Mouse (Mus musculus): ENCODE results near the gene Nfix. TPM values are rescaled to one million over a fixed set of nuclear protein-coding genes. Genes with fewer than 3 reads are reported as not detected.

Gene Nfix
- polyA plus RNA-seq, 1 experiment from 2014 or later = 2.2 TPM

DNA sequence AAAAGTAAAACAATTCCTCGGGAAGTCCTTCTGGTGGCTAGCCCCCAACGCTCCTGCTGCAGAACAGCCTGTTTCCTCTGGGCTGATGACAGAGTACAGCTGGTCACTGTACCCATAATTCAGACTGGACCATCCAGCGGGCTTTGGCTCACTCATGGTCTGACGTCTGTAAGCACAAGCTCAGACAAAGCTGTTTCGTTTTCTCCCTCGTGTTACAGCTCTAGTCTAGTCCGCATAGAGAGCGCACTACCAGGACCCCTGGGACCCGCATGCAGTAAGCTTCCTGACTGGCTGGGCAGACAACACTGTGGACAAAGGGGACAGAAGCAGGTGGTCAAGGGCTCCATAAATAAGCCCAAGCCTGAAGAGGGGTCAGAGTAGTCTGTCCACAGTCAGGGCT is 33.7 kb downstream of the Nfix start:
- H3K27ac ChIP-seq (ENCODE audit: low read depth, low read length) = no peak overlapping the region
- no peak overlapping the region for H3K9ac ChIP-seq (ENCODE audit: low read length)
- no peak overlapping the region for H3K4me2 ChIP-seq
- peaks cover 12% of the 10 kb centered on the region for H3K4me1 ChIP-seq (ENCODE audit: control insufficient read depth, insufficient read depth, low read length)
- no peak overlapping the region for H3K4me3 ChIP-seq (ENCODE audit: low read depth, low read length)
- DNase-seq (ENCODE audit: low spot score, missing footprints) = no peak
- H3K27me3 ChIP-seq (ENCODE audit: control insufficient read depth, insufficient read depth, low read length) = peaks cover 89% of the 10 kb centered on the region
- no peak for ATAC-seq (ENCODE audit: low FRiP score)
- H3K9me3 ChIP-seq (ENCODE audit: control insufficient read depth, low read length) = no peaks in the 10 kb centered on the region
- H3K36me3 ChIP-seq (ENCODE audit: control insufficient read depth, insufficient read depth, low read length) = no peaks in the 10 kb centered on the region
- WGBS = 54% methylated on average over 9 of the region's 9 CpGs

DNA sequence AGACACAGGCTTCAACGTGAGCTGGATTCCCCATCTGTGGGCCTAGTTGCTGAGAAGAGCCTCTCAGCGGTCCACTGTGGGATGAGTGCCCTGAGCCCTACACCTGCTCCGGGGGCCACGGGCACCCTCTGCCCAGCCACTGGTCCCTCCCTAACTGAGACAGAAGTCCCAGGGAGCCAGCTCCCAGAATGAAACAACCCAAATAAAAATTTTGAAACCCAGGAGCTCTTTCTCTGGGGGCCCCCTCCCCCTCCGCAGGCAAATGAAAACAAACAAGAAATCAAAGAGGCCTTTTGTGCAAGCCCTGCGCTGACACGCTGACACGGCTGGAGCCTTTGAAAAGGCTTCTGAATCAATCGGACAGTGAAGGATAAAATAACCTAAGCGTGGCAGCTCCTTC is 34.5 kb downstream of the Nfix start:
- H3K9me3 ChIP-seq (ENCODE audit: control insufficient read depth, low read length) = no peaks in the 10 kb centered on the region
- H3K4me3 ChIP-seq (ENCODE audit: low read depth, low read length) = no peak overlapping the region
- no peak overlapping the region for H3K4me2 ChIP-seq
- H3K27ac ChIP-seq (ENCODE audit: low read depth, low read length) = no peak overlapping the region
- WGBS = 10% methylated on average over 10 of the region's 10 CpGs
- ATAC-seq (ENCODE audit: low FRiP score) (no peak), DNase-seq (ENCODE audit: low spot score, missing footprints) (no peak)
- H3K4me1 ChIP-seq (ENCODE audit: control insufficient read depth, insufficient read depth, low read length) = peaks cover 12% of the 10 kb centered on the region
- no peak overlapping the region for H3K9ac ChIP-seq (ENCODE audit: low read length)
- H3K36me3 ChIP-seq (ENCODE audit: control insufficient read depth, insufficient read depth, low read length) = no peaks in the 10 kb centered on the region
- peaks cover 87% of the 10 kb centered on the region for H3K27me3 ChIP-seq (ENCODE audit: control insufficient read depth, insufficient read depth, low read length)

DNA sequence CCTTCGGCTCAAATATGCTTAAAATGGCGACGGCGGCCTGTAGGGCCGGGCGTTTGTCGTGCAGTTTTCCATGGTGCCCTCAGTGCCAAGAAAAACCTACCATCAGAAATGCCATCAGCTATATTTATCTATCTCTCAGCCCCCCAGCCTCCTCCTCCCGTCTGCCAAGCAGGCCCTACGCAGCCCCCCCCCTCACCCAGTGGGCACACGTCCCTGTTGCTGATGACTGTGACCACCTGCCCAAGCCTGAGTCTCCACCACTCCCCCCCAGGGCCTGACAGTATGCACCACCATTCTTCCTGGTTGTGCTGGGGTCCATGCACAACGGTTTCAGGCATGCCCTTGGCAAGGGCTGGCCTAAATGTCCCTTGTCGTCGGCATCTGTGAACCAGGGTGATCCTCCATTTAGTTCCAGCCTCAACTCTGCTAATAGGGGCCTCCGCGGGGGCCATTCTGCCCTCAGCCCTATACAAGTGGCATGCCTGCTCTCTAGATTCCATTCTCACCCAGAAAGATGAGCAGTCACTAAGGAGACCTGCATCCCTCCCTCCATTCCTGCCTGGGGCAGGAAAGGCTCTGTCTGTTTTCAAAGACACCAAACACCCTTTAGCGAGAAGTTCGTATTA is 35.2 kb downstream of the Nfix start:
- no peak overlapping the region for H3K4me2 ChIP-seq
- WGBS = 70% methylated on average over 17 of the region's 17 CpGs
- ATAC-seq (ENCODE audit: low FRiP score) = no peak
- no peak for DNase-seq (ENCODE audit: low spot score, missing footprints)
- H3K9ac ChIP-seq (ENCODE audit: low read length) = no peak overlapping the region
- peaks cover 12% of the 10 kb centered on the region for H3K4me1 ChIP-seq (ENCODE audit: control insufficient read depth, insufficient read depth, low read length)
- H3K9me3 ChIP-seq (ENCODE audit: control insufficient read depth, low read length) = no peaks in the 10 kb centered on the region
- no peak overlapping the region for H3K4me3 ChIP-seq (ENCODE audit: low read depth, low read length)
- H3K36me3 ChIP-seq (ENCODE audit: control insufficient read depth, insufficient read depth, low read length) = no peaks in the 10 kb centered on the region
- H3K27ac ChIP-seq (ENCODE audit: low read depth, low read length) = no peak overlapping the region
- H3K27me3 ChIP-seq (ENCODE audit: control insufficient read depth, insufficient read depth, low read length) = peaks cover 84% of the 10 kb centered on the region

DNA sequence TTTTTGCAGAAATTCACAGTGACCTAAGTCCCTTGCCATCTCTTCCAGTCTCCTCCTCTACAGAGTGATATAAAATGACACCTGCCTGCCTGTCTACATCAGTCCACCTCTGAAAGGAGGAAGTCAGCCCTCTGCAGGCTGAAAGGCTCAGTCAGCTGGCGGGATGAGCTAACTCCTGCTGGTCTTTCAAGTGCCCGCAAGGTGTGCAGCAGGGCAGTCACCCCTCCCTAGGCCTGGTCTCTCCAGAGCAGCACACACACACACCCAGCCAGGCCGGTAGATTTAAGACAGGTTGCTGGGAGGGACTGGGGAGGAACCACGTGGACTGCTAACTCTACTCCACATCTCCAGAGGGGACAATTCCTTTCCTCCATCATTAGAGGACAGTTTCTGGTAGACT is 36.0 kb downstream of the Nfix start:
- no peaks in the 10 kb centered on the region for H3K9me3 ChIP-seq (ENCODE audit: control insufficient read depth, low read length)
- H3K9ac ChIP-seq (ENCODE audit: low read length) = no peak overlapping the region
- H3K27ac ChIP-seq (ENCODE audit: low read depth, low read length) = no peak overlapping the region
- DNase-seq (ENCODE audit: low spot score, missing footprints) (no peak), ATAC-seq (ENCODE audit: low FRiP score) (no peak)
- peaks cover 12% of the 10 kb centered on the region for H3K4me1 ChIP-seq (ENCODE audit: control insufficient read depth, insufficient read depth, low read length)
- peaks cover 83% of the 10 kb centered on the region for H3K27me3 ChIP-seq (ENCODE audit: control insufficient read depth, insufficient read depth, low read length)
- no peak overlapping the region for H3K4me3 ChIP-seq (ENCODE audit: low read depth, low read length)
- no peak overlapping the region for H3K4me2 ChIP-seq
- WGBS = 65% methylated on average over 4 of the region's 4 CpGs
- H3K36me3 ChIP-seq (ENCODE audit: control insufficient read depth, insufficient read depth, low read length) = no peaks in the 10 kb centered on the region

DNA sequence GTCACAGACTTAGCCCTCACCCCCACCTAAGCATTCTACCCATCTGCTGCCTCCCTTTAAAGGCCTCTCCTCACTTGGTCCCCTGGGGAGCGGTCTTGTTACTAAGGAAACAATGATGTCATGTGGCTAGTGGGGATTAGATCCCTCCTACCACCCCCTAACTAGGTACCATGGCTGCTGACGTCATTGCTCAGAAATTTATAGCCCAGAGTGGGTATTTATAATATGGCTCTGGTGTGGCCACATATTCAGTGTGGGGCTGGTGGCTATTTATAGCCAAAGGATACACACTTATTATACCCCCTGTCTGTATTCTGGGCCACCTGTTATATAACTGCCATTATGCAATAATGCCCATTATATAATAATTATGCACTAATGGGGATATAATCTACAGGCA is 39.2 kb downstream of the Nfix start:
- no peaks in the 10 kb centered on the region for H3K36me3 ChIP-seq (ENCODE audit: control insufficient read depth, insufficient read depth, low read length)
- no peaks in the 10 kb centered on the region for H3K9me3 ChIP-seq (ENCODE audit: control insufficient read depth, low read length)
- DNase-seq (ENCODE audit: low spot score, missing footprints) = no peak
- no peak overlapping the region for H3K9ac ChIP-seq (ENCODE audit: low read length)
- 37% methylated on average over 2 of the region's 2 CpGs for WGBS
- H3K4me3 ChIP-seq (ENCODE audit: low read depth, low read length) = no peak overlapping the region
- no peak overlapping the region for H3K4me2 ChIP-seq
- H3K4me1 ChIP-seq (ENCODE audit: control insufficient read depth, insufficient read depth, low read length) = peaks cover 9% of the 10 kb centered on the region
- ATAC-seq (ENCODE audit: low FRiP score) = no peak
- H3K27ac ChIP-seq (ENCODE audit: low read depth, low read length) = no peak overlapping the region
- H3K27me3 ChIP-seq (ENCODE audit: control insufficient read depth, insufficient read depth, low read length) = peaks cover 81% of the 10 kb centered on the region

DNA sequence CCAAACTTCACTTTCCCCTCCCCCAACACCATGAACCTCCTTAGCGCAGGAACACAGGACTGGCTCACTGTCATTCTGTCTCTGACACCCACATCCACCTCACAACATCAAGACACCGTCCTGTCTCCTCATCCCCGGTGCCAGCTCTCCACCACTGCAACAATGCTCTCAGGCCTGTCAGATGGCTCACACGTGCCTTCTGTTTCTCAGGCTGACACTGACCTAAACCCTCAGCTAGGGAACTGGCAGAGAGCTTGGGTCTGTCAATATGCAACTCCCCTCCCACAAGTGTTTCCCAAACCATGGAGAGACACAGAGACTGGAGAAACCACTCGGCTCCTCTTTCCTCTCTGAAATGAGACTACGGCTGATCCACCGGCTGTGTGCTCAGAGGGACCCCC is 39.7 kb downstream of the Nfix start:
- Histone ChIP-seq H3K4me1 (ENCODE audit: control insufficient read depth, insufficient read depth, low read length) (peaks cover 4% of the 10 kb centered on the region), H3K27ac (ENCODE audit: low read depth, low read length) (no peak overlapping the region), H3K9me3 (ENCODE audit: control insufficient read depth, low read length) (no peaks in the 10 kb centered on the region), H3K9ac (ENCODE audit: low read length) (no peak overlapping the region), H3K36me3 (ENCODE audit: control insufficient read depth, insufficient read depth, low read length) (no peaks in the 10 kb centered on the region), H3K4me3 (ENCODE audit: low read depth, low read length) (no peak overlapping the region), H3K27me3 (ENCODE audit: control insufficient read depth, insufficient read depth, low read length) (peaks cover 81% of the 10 kb centered on the region), H3K4me2 (no peak overlapping the region)
- 47% methylated on average over 7 of the region's 7 CpGs for WGBS
- no peak for ATAC-seq (ENCODE audit: low FRiP score)
- no peak for DNase-seq (ENCODE audit: low spot score, missing footprints)

DNA sequence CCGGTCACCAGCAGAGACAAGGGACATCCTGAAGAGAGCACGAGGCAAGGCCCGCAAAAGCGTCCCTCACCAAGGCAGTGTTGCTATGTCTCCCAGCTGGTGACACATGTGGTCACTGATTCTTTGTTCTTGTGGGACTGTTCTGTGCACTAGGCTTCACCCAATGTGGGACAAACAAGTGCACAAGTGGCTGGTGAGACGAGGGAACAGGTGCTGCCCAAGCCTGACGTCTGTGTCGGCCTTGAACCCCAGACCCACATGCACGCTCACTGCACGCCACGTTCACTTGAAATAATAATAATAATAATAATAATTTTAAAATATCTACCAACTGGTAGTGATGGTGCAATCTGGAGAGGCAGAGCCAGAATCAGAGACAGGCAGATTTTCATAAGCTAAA is 40.4 kb downstream of the Nfix start:
- no peak overlapping the region for H3K4me2 ChIP-seq
- no peak for ATAC-seq (ENCODE audit: low FRiP score)
- no peak overlapping the region for H3K4me3 ChIP-seq (ENCODE audit: low read depth, low read length)
- no peak for DNase-seq (ENCODE audit: low spot score, missing footprints)
- H3K9ac ChIP-seq (ENCODE audit: low read length) = no peak overlapping the region
- no peak overlapping the region for H3K27ac ChIP-seq (ENCODE audit: low read depth, low read length)
- H3K9me3 ChIP-seq (ENCODE audit: control insufficient read depth, low read length) = no peaks in the 10 kb centered on the region
- H3K27me3 ChIP-seq (ENCODE audit: control insufficient read depth, insufficient read depth, low read length) = peaks cover 78% of the 10 kb centered on the region
- H3K4me1 ChIP-seq (ENCODE audit: control insufficient read depth, insufficient read depth, low read length) = no peaks in the 10 kb centered on the region
- no peaks in the 10 kb centered on the region for H3K36me3 ChIP-seq (ENCODE audit: control insufficient read depth, insufficient read depth, low read length)
- 88% methylated on average over 10 of the region's 10 CpGs for WGBS

DNA sequence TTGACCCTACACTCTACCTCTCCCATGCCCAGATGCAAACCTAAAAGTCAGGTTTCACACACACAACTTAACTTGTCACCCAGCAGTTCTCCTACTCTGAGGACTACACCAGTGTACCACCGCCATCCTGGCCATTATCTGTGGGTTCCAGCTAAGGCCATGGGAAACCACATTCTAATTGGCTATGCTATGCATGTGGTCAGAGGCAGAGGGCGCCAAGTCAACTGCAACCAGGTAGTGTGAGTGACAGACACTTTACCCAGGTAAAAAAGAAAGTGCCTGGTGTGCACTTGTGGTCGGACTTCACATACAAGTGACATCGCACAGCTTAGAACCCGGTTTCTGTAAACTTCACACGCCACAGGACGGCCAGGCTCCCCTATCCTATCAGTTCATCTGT is 41.0 kb downstream of the Nfix start:
- no peak overlapping the region for H3K9ac ChIP-seq (ENCODE audit: low read length)
- ATAC-seq (ENCODE audit: low FRiP score) (no peak), DNase-seq (ENCODE audit: low spot score, missing footprints) (no peak)
- WGBS = 61% methylated on average over 7 of the region's 7 CpGs
- H3K36me3 ChIP-seq (ENCODE audit: control insufficient read depth, insufficient read depth, low read length) = no peaks in the 10 kb centered on the region
- no peaks in the 10 kb centered on the region for H3K9me3 ChIP-seq (ENCODE audit: control insufficient read depth, low read length)
- peaks cover 78% of the 10 kb centered on the region for H3K27me3 ChIP-seq (ENCODE audit: control insufficient read depth, insufficient read depth, low read length)
- no peak overlapping the region for H3K27ac ChIP-seq (ENCODE audit: low read depth, low read length)
- no peaks in the 10 kb centered on the region for H3K4me1 ChIP-seq (ENCODE audit: control insufficient read depth, insufficient read depth, low read length)
- no peak overlapping the region for H3K4me2 ChIP-seq
- H3K4me3 ChIP-seq (ENCODE audit: low read depth, low read length) = no peak overlapping the region

DNA sequence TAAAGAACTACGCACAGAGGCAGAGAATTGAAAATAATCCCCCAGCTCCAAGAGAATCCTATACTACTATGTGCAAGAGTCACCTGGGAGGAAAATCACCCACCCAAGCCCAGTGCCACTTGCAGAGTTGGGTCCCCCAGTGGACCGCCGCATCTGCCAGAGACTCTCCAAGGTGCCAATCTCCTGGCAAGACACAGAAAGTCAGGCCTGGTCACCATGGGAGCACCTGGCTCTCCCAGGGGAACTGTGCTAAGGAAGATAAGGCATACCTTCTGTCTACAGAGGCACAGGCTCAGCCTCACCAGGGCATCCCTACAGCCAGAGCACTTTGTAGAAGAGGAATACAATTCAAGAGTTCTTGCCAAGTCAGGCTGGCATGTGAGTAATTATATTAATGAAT is 41.8 kb downstream of the Nfix start:
- no peak for ATAC-seq (ENCODE audit: low FRiP score)
- 90% methylated on average over 3 of the region's 3 CpGs for WGBS
- no peak for DNase-seq (ENCODE audit: low spot score, missing footprints)

More for the DNA sequence above, 41.8 kb downstream of the Nfix start:
- Histone ChIP-seq H3K4me3 (ENCODE audit: low read depth, low read length) (no peak overlapping the region), H3K4me1 (ENCODE audit: control insufficient read depth, insufficient read depth, low read length) (no peaks in the 10 kb centered on the region), H3K27me3 (ENCODE audit: control insufficient read depth, insufficient read depth, low read length) (peaks cover 78% of the 10 kb centered on the region), H3K9ac (ENCODE audit: low read length) (no peak overlapping the region), H3K36me3 (ENCODE audit: control insufficient read depth, insufficient read depth, low read length) (no peaks in the 10 kb centered on the region), H3K4me2 (no peak overlapping the region), H3K27ac (ENCODE audit: low read depth, low read length) (no peak overlapping the region), H3K9me3 (ENCODE audit: control insufficient read depth, low read length) (no peaks in the 10 kb centered on the region)

All from midbrain, embryonic 11.5 days (tissue).